ENCODE assay signal across 10 mouse cellular contexts in genomic region chr10:29087823-29088222, GRCm38 (mm10). TPM values are rescaled to one million over a fixed set of nuclear protein-coding genes. Genes with fewer than 3 reads are reported as not detected.
A peak's percentile ranks its signal among the peaks of the same experiment; 100 is the strongest.
DNase-seq lines count a peak whose midpoint lies in the region; ATAC-seq and TF ChIP-seq lines count a peak whose summit lies in the region.
"Had no signal": no experiment of that assay in that cellular context is flagged by ENCODE, and none has a peak within 500 bp of the region (broad histone marks: within the 10 kb centered on the region; RNA-seq: fewer than 3 reads in every experiment).

No protein-coding gene starts in this region.

- H3K36me3 ChIP-seq in hindbrain, postnatal 0 days (ENCODE audit: insufficient read depth, low read length): no peaks in the 10 kb centered on the region
- no peaks in the 10 kb centered on the region for H3K36me3 ChIP-seq in hindbrain, embryonic 16.5 days (ENCODE audit: control insufficient read depth, insufficient read depth, low read length)
- no peaks in the 10 kb centered on the region for H3K36me3 ChIP-seq in hindbrain, embryonic 10.5 days

- no peak for ATAC-seq in hindbrain, postnatal 0 days
- no peak for ATAC-seq in hindbrain, embryonic 16.5 days

- no peak overlapping the region for H3K4me3 ChIP-seq in hindbrain, postnatal 0 days (ENCODE audit: low read length)
- no peak overlapping the region for H3K4me3 ChIP-seq in hindbrain, embryonic 16.5 days (ENCODE audit: low read length)
- no peak overlapping the region for H3K4me3 ChIP-seq in layer of hippocampus, adult 2 months
- no peak overlapping the region for H3K4me3 ChIP-seq in hindbrain, embryonic 10.5 days

- H3K4me1 ChIP-seq in hindbrain, postnatal 0 days (ENCODE audit: insufficient read depth, low read length): no peaks in the 10 kb centered on the region
- H3K4me1 ChIP-seq in hindbrain, embryonic 16.5 days (ENCODE audit: control insufficient read depth, insufficient read depth, low read depth, low read length): no peaks in the 10 kb centered on the region
- H3K4me1 ChIP-seq in hindbrain, embryonic 10.5 days (replicated peaks): no peaks in the 10 kb centered on the region

- DNase-seq in hindbrain, postnatal 0 days (ENCODE audit: low spot score): peak; percentile 53
- DNase-seq in 416B (ENCODE audit: low read depth) (peak; percentile 11), NIH3T3 (ENCODE audit: low read depth) (peak; percentile 77)
- DNase-seq in layer of hippocampus, adult 2 months (ENCODE audit: low spot score in 2 of 2): peak; percentile 5 to 59
- no peak for DNase-seq in thymus, postnatal 4 days
- DNase-seq in hindbrain, embryonic 10.5 days (ENCODE audit: low spot score): no peak
- no peak for DNase-seq in thymus, postnatal 0 days (ENCODE audit: low spot score)
- DNase-seq: adrenal gland, postnatal 25 days had no signal

- no peak overlapping the region for H3K4me2 ChIP-seq in hindbrain, postnatal 0 days (ENCODE audit: low read depth, low read length)
- no peak overlapping the region for H3K4me2 ChIP-seq in hindbrain, embryonic 16.5 days (ENCODE audit: low read length)

- H3K9ac ChIP-seq in hindbrain, postnatal 0 days (replicated peaks; ENCODE audit: low read length): no peak overlapping the region
- no peak overlapping the region for H3K9ac ChIP-seq in hindbrain, embryonic 16.5 days (ENCODE audit: low read depth, low read length)

- 26% methylated on average over 1 of the region's 1 CpGs for WGBS in hindbrain, postnatal 0 days
- WGBS in hindbrain, embryonic 16.5 days: 25% methylated on average over 1 of the region's 1 CpGs
- WGBS in hindbrain, embryonic 10.5 days: 27% methylated on average over 1 of the region's 1 CpGs

- H3K9me3 ChIP-seq in hindbrain, postnatal 0 days (ENCODE audit: low read length): no peaks in the 10 kb centered on the region
- no peaks in the 10 kb centered on the region for H3K9me3 ChIP-seq in hindbrain, embryonic 16.5 days (ENCODE audit: control insufficient read depth, low read length)
- H3K9me3 ChIP-seq in hindbrain, embryonic 10.5 days: no peaks in the 10 kb centered on the region

- no peaks in the 10 kb centered on the region for H3K27me3 ChIP-seq in hindbrain, postnatal 0 days (ENCODE audit: insufficient read depth, low read length)
- H3K27me3 ChIP-seq in hindbrain, embryonic 16.5 days (replicated peaks; ENCODE audit: control insufficient read depth, insufficient read depth, low read length): no peaks in the 10 kb centered on the region
- no peaks in the 10 kb centered on the region for H3K27me3 ChIP-seq in hindbrain, embryonic 10.5 days (ENCODE audit: insufficient read depth, poor library complexity, severe bottlenecking)

- H3K27ac ChIP-seq in hindbrain, postnatal 0 days: no peak overlapping the region
- H3K27ac ChIP-seq in hindbrain, embryonic 16.5 days (ENCODE audit: low read depth, low read length): no peak overlapping the region
- no peak overlapping the region for H3K27ac ChIP-seq in layer of hippocampus, adult 2 months
- H3K27ac ChIP-seq in hindbrain, embryonic 10.5 days: no peak overlapping the region

- TF ChIP-seq CTCF in hindbrain, postnatal 0 days (IDR thresholded peaks at IDR 0.05; ENCODE audit: low read depth): peak; percentile 74
- TF ChIP-seq CTCF in layer of hippocampus, adult 2 months (conservative IDR thresholded peaks at IDR 0.05): peak; percentile 86

RNA-seq across cellular contexts. Expression of gene Soga3, which starts 55.8 kb away (rescaled TPM):
- total RNA-seq in hindbrain, postnatal 0 days (2014; rRNA removed): 132 and 135 TPM in 2 replicates
- polyA plus RNA-seq in hindbrain, postnatal 0 days (2015; fragmentation: Nextera tagmentation; extraction: Ambion mirVana): 139 and 149 TPM in 2 replicates
- 114 and 139 TPM in 2 replicates for polyA plus RNA-seq in hindbrain, embryonic 16.5 days (2015; fragmentation: Nextera tagmentation; extraction: Ambion mirVana)
- 100 to 1,000 TPM; 176 to 178 TPM for total RNA-seq in layer of hippocampus, adult 2 months (2021)
- 15.3 and 31.6 TPM in 2 replicates for polyA plus RNA-seq in hindbrain, embryonic 10.5 days (2016; fragmentation: Nextera tagmentation; extraction: Ambion mirVana)
- 0.33 and 0.36 TPM in 2 replicates for polyA plus RNA-seq in thymus, postnatal 0 days (2015; fragmentation: Nextera tagmentation; extraction: Ambion mirVana)
- total RNA-seq: neutrophil, adult 5-6 weeks had no signal

Comparison
In these comparisons a context has a peak if more than half of its experiments do, and no peak if none do; other contexts are left out.
1. DNase-seq: peak in hindbrain, postnatal 0 days (single experiment), 416B (single experiment), NIH3T3 (single experiment) and layer of hippocampus, adult 2 months (2 of 2); none in thymus, postnatal 4 days (single experiment), hindbrain, embryonic 10.5 days (single experiment) and thymus, postnatal 0 days (single experiment).
2. RNA of gene Soga3, which starts 55.8 kb away (polyA plus RNA-seq): 139 to 149 TPM in hindbrain, postnatal 0 days, 114 to 139 TPM in hindbrain, embryonic 16.5 days and 15.3 to 31.6 TPM in hindbrain, embryonic 10.5 days; 0.33 to 0.36 TPM in thymus, postnatal 0 days; every median in the first group is over 10 times any median in the second.